In the genomic region with DNA sequence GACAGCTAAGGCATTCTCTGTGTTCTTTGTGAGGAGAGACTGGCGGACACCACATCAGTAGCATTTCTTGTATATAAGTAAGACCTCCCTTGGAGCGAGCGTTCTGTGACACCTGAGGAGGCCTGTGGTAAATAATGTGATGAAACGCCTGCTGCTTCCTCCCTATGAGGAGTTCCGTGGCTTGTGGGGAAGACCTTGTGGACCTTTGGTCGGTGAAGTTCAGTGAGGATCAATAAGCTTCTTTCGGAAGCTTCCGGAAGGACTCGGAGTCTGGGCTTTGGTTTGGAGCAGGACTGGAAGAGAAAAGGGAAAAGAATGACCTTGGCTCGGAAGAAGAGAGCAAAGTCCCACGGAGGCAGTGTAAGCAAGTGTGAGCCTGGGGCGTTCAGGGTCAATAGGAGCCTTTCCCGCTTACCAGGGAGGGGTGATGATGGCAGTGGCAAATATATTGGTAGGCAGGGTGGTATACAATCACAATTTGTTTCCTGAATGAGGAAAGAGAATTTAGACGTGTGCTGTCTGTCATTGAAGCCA, we compare ENCODE assay signal across 13 mouse cellular contexts.
"Had no signal": no experiment of that assay in that cellular context is flagged by ENCODE, and none has a peak within 500 bp of the region (broad histone marks: within the 10 kb centered on the region; RNA-seq: fewer than 3 reads in every experiment).

No protein-coding gene starts in this region.

- H3K36me3 ChIP-seq: limb, embryonic 10.5 days; limb, embryonic 13.5 days; liver, embryonic 15.5 days had no signal

- H3K4me1 ChIP-seq: limb, embryonic 10.5 days had no signal

- H3K4me3 ChIP-seq: layer of hippocampus, adult 2 months; limb, embryonic 10.5 days; limb, embryonic 13.5 days; liver, embryonic 15.5 days had no signal

- H3K27me3 ChIP-seq: limb, embryonic 13.5 days; liver, embryonic 15.5 days had no signal

- DNase-seq: layer of hippocampus, adult 9-11 months; liver; lung, adult 2 months; lung, postnatal 14 days; lung, postnatal 4 days; midbrain, embryonic 14.5 days; thymus, adult 18-20 months; thymus, postnatal 36 days had no signal

- H3K4me2 ChIP-seq: limb, embryonic 13.5 days; liver, embryonic 15.5 days; midbrain, embryonic 11.5 days had no signal

- H3K9me3 ChIP-seq: limb, embryonic 10.5 days; limb, embryonic 13.5 days; liver, embryonic 15.5 days had no signal

- H3K27ac ChIP-seq: layer of hippocampus, adult 2 months; limb, embryonic 10.5 days; limb, embryonic 13.5 days; liver, embryonic 15.5 days had no signal

- H3K9ac ChIP-seq: limb, embryonic 13.5 days; liver, embryonic 15.5 days had no signal
